Mouse (Mus musculus): Measurements from ENCODE around the gene Wfdc8. TPM values are rescaled to one million over a fixed set of nuclear protein-coding genes. Genes with fewer than 3 reads are reported as not detected.
A peak's percentile ranks its signal among the peaks of the same experiment; 100 is the strongest.
"Not testable (repeated sequence)": the region's sequence is repeated elsewhere in the genome, so short reads cannot be mapped to it uniquely, and the experiment has no call there.

The Wfdc8 gene
- polyA plus RNA-seq, 1 experiment: 3.8 TPM

- TF ChIP-seq CTCF (IDR thresholded peaks at IDR 0.05; ENCODE audit: control insufficient read depth, insufficient read depth, insufficient replicate concordance, low read depth, low read length) (peak; percentile 39; the same call in 1 of the 2 replicates), POLR2A (IDR thresholded peaks at IDR 0.05; ENCODE audit: control insufficient read depth, low read depth, low read length) (no peak)
- H3K36me3 ChIP-seq (ENCODE audit: control insufficient read depth, insufficient read depth, low read length): no peaks in the 10 kb centered on the region
- H3K4me1 ChIP-seq (ENCODE audit: control insufficient read depth, insufficient read depth, low read length): peaks cover 13% of the 10 kb centered on the region
- peak overlapping the region; percentile 83 for H3K27ac ChIP-seq (ENCODE audit: control insufficient read depth, insufficient read depth, low read depth, low read length)
- no peaks in the 10 kb centered on the region for H3K27me3 ChIP-seq (ENCODE audit: control insufficient read depth, insufficient read depth, low read length)
- no peak overlapping the region for H3K4me3 ChIP-seq (ENCODE audit: control insufficient read depth, low read depth, low read length)
Measured at GRCm38 (mm10) chr2:164592014-164592413, 21.4 kb downstream of the Wfdc8 start.

GRCm38 (mm10) chr2:164585025-164585725 lies 28.3 kb downstream of the Wfdc8 start, which contains the start of gene Wfdc6a:
Wfdc6a (minus strand) TSS chr2:164585447.
- not testable (repeated sequence) for H3K27me3 ChIP-seq (ENCODE audit: control insufficient read depth, insufficient read depth, low read length); H3K36me3 ChIP-seq (ENCODE audit: control insufficient read depth, insufficient read depth, low read length); H3K4me3 ChIP-seq (ENCODE audit: control insufficient read depth, low read depth, low read length)
- 0 out of 2 replicates have a peak, but pooled peaks have one; percentile 29 for TF ChIP-seq POLR2A (IDR thresholded peaks at IDR 0.05; ENCODE audit: control insufficient read depth, low read depth, low read length)
- peaks cover 14% of the 10 kb centered on the region for H3K4me1 ChIP-seq (ENCODE audit: control insufficient read depth, insufficient read depth, low read length)
- peak within 1 kb of the TSS; percentile 51 for H3K27ac ChIP-seq (ENCODE audit: control insufficient read depth, insufficient read depth, low read depth, low read length)

- H3K36me3 ChIP-seq (ENCODE audit: control insufficient read depth, insufficient read depth, low read length); H3K4me1 ChIP-seq (ENCODE audit: control insufficient read depth, insufficient read depth, low read length); H3K4me3 ChIP-seq (ENCODE audit: control insufficient read depth, low read depth, low read length); H3K27me3 ChIP-seq (ENCODE audit: control insufficient read depth, insufficient read depth, low read length); H3K27ac ChIP-seq (ENCODE audit: control insufficient read depth, insufficient read depth, low read depth, low read length): not testable (repeated sequence)
Measured at GRCm38 (mm10) chr2:164573359-164573758, 40.1 kb downstream of the Wfdc8 start, which contains the start of gene Spint3. Spint3 (minus strand) TSS chr2:164573459.

GRCm38 (mm10) chr2:164567460-164567859 lies 46.0 kb downstream of the Wfdc8 start:
- H3K4me1 ChIP-seq (ENCODE audit: control insufficient read depth, insufficient read depth, low read length): peaks cover 6% of the 10 kb centered on the region
- H3K36me3 ChIP-seq (ENCODE audit: control insufficient read depth, insufficient read depth, low read length): no peaks in the 10 kb centered on the region
- H3K27ac ChIP-seq (ENCODE audit: control insufficient read depth, insufficient read depth, low read depth, low read length): no peak overlapping the region
- no peak overlapping the region for H3K4me3 ChIP-seq (ENCODE audit: control insufficient read depth, low read depth, low read length)
- H3K27me3 ChIP-seq (ENCODE audit: control insufficient read depth, insufficient read depth, low read length): 0 out of 2 replicates have a peak, but pooled peaks cover 2% of the 10 kb centered on the region
- TF ChIP-seq POLR2A (IDR thresholded peaks at IDR 0.05; ENCODE audit: control insufficient read depth, low read depth, low read length): no peak
- TF ChIP-seq CTCF (IDR thresholded peaks at IDR 0.05; ENCODE audit: control insufficient read depth, insufficient read depth, insufficient replicate concordance, low read depth, low read length): no peak

GRCm38 (mm10) chr2:164566997-164567396 lies 46.4 kb downstream of the Wfdc8 start:
- peaks cover 6% of the 10 kb centered on the region for H3K4me1 ChIP-seq (ENCODE audit: control insufficient read depth, insufficient read depth, low read length)
- H3K27ac ChIP-seq (ENCODE audit: control insufficient read depth, insufficient read depth, low read depth, low read length): no peak overlapping the region
- H3K27me3 ChIP-seq (ENCODE audit: control insufficient read depth, insufficient read depth, low read length): 0 out of 2 replicates have a peak, but pooled peaks cover 2% of the 10 kb centered on the region
- TF ChIP-seq CTCF (IDR thresholded peaks at IDR 0.05; ENCODE audit: control insufficient read depth, insufficient read depth, insufficient replicate concordance, low read depth, low read length): peak; percentile 60; the same call in 1 of the 2 replicates
- no peak for TF ChIP-seq POLR2A (IDR thresholded peaks at IDR 0.05; ENCODE audit: control insufficient read depth, low read depth, low read length)
- H3K4me3 ChIP-seq (ENCODE audit: control insufficient read depth, low read depth, low read length): no peak overlapping the region
- no peaks in the 10 kb centered on the region for H3K36me3 ChIP-seq (ENCODE audit: control insufficient read depth, insufficient read depth, low read length)

- Histone ChIP-seq H3K4me3 (ENCODE audit: control insufficient read depth, low read depth, low read length) (no peak overlapping the region), H3K4me1 (ENCODE audit: control insufficient read depth, insufficient read depth, low read length) (peaks cover 6% of the 10 kb centered on the region), H3K36me3 (ENCODE audit: control insufficient read depth, insufficient read depth, low read length) (no peaks in the 10 kb centered on the region), H3K27me3 (ENCODE audit: control insufficient read depth, insufficient read depth, low read length) (0 out of 2 replicates have a peak, but pooled peaks cover 2% of the 10 kb centered on the region), H3K27ac (ENCODE audit: control insufficient read depth, insufficient read depth, low read depth, low read length) (no peak overlapping the region)
- TF ChIP-seq CTCF (IDR thresholded peaks at IDR 0.05; ENCODE audit: control insufficient read depth, insufficient read depth, insufficient replicate concordance, low read depth, low read length) (no peak), POLR2A (IDR thresholded peaks at IDR 0.05; ENCODE audit: control insufficient read depth, low read depth, low read length) (no peak)
Measured at GRCm38 (mm10) chr2:164564346-164564745, 49.1 kb downstream of the Wfdc8 start.

GRCm38 (mm10) chr2:164563339-164564038 lies 49.9 kb downstream of the Wfdc8 start:
- H3K27ac ChIP-seq (ENCODE audit: control insufficient read depth, insufficient read depth, low read depth, low read length): no peak overlapping the region
- peaks cover 6% of the 10 kb centered on the region for H3K4me1 ChIP-seq (ENCODE audit: control insufficient read depth, insufficient read depth, low read length)
- H3K36me3 ChIP-seq (ENCODE audit: control insufficient read depth, insufficient read depth, low read length): no peaks in the 10 kb centered on the region
- peak overlapping the region; percentile 4 for H3K4me3 ChIP-seq (ENCODE audit: control insufficient read depth, low read depth, low read length)
- TF ChIP-seq POLR2A (IDR thresholded peaks at IDR 0.05; ENCODE audit: control insufficient read depth, low read depth, low read length): no peak
- TF ChIP-seq CTCF (IDR thresholded peaks at IDR 0.05; ENCODE audit: control insufficient read depth, insufficient read depth, insufficient replicate concordance, low read depth, low read length): no peak
- H3K27me3 ChIP-seq (ENCODE audit: control insufficient read depth, insufficient read depth, low read length): 0 out of 2 replicates have a peak, but pooled peaks cover 2% of the 10 kb centered on the region
